Mouse (Mus musculus): ENCODE measurements around the gene Sytl3. TPM values are rescaled to one million over a fixed set of nuclear protein-coding genes. Genes with fewer than 3 reads are reported as not detected.

The Sytl3 gene
- polyA plus RNA-seq, 1 experiment from 2014 or later = 0.15 TPM

DNA sequence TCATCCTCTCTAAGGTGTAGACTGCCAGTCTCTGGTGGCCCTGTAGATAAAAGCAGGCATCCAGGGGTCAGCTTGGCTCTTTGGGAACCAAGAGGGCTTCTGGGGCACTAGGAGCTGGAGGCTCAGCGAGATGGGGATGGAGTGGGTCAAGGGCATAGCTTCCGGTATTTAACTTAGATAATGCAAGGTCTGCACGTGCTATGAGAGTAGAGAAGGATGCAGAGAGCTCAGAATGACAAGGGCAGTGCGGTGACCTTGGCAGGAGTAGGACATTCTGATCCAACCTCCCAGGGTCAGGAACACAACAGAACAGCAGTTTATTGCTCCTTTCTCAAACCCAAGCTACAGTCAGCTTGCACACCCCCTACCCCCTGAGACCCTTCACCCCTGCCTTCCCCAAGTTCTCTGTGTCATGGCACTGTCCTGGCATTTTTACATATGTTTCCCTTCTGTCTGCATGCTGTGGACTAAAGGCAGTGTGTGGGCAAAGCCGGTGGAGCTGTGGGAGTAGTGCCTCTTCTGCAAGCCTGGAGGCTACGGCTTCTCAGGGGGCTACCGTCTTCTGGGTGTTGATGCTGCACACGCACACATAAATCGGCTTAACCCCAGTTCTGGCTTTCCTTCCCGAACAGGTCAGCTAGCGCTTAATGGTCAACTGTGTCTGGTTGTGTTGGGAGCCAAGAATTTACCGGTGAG lies 76.0 kb downstream of the Sytl3 start:
- ATAC-seq (ENCODE audit: low FRiP score) = no peak
- no peak overlapping the region for H3K27ac ChIP-seq (ENCODE audit: low read depth, low read length)
- no peak overlapping the region for H3K9ac ChIP-seq (ENCODE audit: low read depth, low read length)
- no peak overlapping the region for H3K4me3 ChIP-seq (ENCODE audit: low read depth, low read length)
- H3K9me3 ChIP-seq (ENCODE audit: control insufficient read depth, low read length) = no peaks in the 10 kb centered on the region
- H3K4me2 ChIP-seq (replicated peaks; ENCODE audit: low read depth, low read length) = no peak overlapping the region
- no peaks in the 10 kb centered on the region for H3K36me3 ChIP-seq (ENCODE audit: control insufficient read depth, insufficient read depth, low read length)
- H3K27me3 ChIP-seq (ENCODE audit: control insufficient read depth, insufficient read depth, low read length) = no peaks in the 10 kb centered on the region
- DNase-seq (ENCODE audit: low spot score) = no peak
- 91% methylated on average over 12 of the region's 12 CpGs for WGBS
- H3K4me1 ChIP-seq (replicated peaks; ENCODE audit: control insufficient read depth, insufficient read depth, low read length) = no peaks in the 10 kb centered on the region

DNA sequence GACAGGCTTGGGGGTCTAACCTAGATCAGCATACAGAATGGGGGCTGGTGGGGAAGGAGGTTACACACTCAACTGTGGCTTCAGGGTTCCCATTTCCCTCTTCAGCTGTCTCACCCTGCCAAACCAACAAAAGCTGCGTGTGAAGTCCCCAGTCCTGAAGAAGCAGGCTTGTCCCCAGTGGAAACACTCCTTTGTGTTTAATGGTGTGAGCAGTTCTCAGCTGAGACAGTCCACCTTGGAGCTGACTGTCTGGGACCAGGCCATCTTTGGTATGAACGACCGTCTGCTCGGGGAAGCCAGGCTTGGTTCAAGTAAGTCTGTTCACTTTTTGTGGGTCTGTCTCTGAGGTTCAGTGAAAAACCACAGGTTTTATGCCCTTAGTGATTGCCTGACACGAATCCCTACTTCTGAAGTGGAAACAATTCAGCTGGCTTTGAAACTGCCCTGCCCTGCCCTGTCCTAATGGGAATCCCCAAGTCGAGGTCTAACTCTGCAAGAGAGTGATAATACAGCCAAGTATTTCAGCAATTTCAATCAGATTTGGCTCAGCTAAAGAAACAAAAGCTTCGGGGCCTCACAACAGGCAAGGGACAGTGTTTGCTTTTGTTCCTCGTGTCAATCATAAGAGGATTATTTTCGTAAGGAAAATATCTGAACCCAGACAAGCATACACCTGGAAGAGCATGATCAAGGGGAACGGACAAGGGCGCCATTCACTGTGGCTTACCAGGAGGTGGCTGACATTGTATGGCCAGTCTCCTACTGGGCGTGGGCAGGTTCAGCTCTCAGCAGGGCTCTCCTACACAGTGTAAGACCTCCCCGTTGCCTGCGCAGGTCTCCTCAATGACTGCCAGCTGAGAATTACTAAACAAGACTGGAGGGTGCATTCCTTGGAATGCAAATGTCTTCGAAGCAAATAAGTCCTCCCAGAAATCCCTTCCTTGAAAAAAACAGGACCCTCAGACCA lies 77.7 kb downstream of the Sytl3 start:
- Histone ChIP-seq H3K9me3 (ENCODE audit: control insufficient read depth, low read length) (no peaks in the 10 kb centered on the region), H3K36me3 (ENCODE audit: control insufficient read depth, insufficient read depth, low read length) (peaks cover 2% of the 10 kb centered on the region; the same call in 1 of the 2 replicates), H3K27me3 (ENCODE audit: control insufficient read depth, insufficient read depth, low read length) (no peaks in the 10 kb centered on the region), H3K4me2 (replicated peaks; ENCODE audit: low read depth, low read length) (no peak overlapping the region), H3K4me1 (replicated peaks; ENCODE audit: control insufficient read depth, insufficient read depth, low read length) (peaks cover under 1% of the 10 kb centered on the region; the same call in 1 of the 2 replicates), H3K27ac (ENCODE audit: low read depth, low read length) (no peak overlapping the region), H3K9ac (ENCODE audit: low read depth, low read length) (no peak overlapping the region), H3K4me3 (ENCODE audit: low read depth, low read length) (no peak overlapping the region)
- DNase-seq (ENCODE audit: low spot score) (peak; percentile 22), ATAC-seq (ENCODE audit: low FRiP score) (no peak)
- 35% methylated on average over 15 of the region's 15 CpGs for WGBS

DNA sequence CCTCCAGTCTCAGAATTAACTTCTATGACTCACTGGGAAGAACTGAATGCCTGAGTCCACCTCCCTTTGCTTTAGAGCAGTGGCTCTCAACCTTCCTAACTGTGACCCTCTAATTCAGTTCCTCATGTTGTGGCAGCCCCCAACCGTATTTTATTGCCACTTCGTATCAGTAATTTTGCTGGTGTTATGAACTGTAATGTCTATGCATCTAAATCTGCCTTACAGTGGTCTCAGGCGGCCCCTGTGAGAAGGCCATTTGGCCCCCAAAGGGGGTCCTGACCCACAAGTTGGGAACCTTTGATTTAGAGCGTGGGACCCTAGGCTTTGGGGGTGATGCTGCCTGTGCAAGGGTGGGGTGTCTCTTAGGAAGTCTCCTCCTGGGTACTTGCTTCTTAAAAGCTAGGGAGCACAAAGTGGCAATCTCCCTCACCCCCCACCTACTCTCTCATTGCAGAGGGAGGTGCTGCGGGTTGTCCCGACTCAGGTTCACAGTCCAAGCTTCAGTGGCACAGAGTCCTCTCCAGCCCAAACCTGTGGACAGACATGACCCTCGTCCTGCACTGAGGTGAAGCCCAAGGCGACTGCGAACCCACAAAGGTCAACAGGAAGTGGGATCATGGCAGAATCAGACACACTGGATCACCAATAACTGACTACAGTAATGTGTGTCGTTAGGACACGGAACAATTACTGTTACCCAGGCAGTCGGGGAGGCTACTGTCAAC lies 78.5 kb downstream of the Sytl3 start:
- Histone ChIP-seq H3K27ac (ENCODE audit: low read depth, low read length) (no peak overlapping the region), H3K4me1 (replicated peaks; ENCODE audit: control insufficient read depth, insufficient read depth, low read length) (peaks cover 2% of the 10 kb centered on the region; the same call in 1 of the 2 replicates)
- no peak for DNase-seq (ENCODE audit: low spot score)

DNA sequence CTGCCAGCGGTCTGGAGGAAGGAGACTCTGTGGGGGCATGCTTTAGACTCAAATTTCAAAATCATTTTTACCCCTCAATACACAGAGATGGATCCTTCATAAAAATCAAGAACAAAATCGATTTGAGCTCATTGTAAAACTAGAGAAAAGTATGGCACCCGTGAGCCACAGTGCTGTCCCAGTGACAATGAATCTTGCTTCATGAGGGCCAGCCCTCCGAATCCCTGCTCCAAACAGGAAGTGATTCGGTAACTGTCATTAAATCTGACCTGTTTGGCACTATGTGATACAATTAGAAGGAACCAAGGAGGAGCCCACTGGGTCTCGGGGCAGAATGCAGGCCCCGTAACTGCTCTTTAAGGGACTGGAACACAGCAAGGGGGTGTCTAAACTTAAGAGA lies 79.9 kb downstream of the Sytl3 start:
- Histone ChIP-seq H3K4me1 (replicated peaks; ENCODE audit: control insufficient read depth, insufficient read depth, low read length) (peaks cover 6% of the 10 kb centered on the region; the same call in 1 of the 2 replicates), H3K4me3 (ENCODE audit: low read depth, low read length) (no peak overlapping the region), H3K27ac (ENCODE audit: low read depth, low read length) (no peak overlapping the region), H3K36me3 (ENCODE audit: control insufficient read depth, insufficient read depth, low read length) (peaks cover 2% of the 10 kb centered on the region; the same call in 1 of the 2 replicates), H3K9ac (ENCODE audit: low read depth, low read length) (no peak overlapping the region), H3K9me3 (ENCODE audit: control insufficient read depth, low read length) (no peaks in the 10 kb centered on the region), H3K4me2 (replicated peaks; ENCODE audit: low read depth, low read length) (no peak overlapping the region), H3K27me3 (ENCODE audit: control insufficient read depth, insufficient read depth, low read length) (no peaks in the 10 kb centered on the region)
- 87% methylated on average over 7 of the region's 7 CpGs for WGBS
- no peak for DNase-seq (ENCODE audit: low spot score)
- no peak for ATAC-seq (ENCODE audit: low FRiP score)

More for the DNA sequence above, 78.5 kb downstream of the Sytl3 start:
- no peak overlapping the region for H3K9ac ChIP-seq (ENCODE audit: low read depth, low read length)
- peaks cover 2% of the 10 kb centered on the region; the same call in 1 of the 2 replicates for H3K36me3 ChIP-seq (ENCODE audit: control insufficient read depth, insufficient read depth, low read length)
- H3K9me3 ChIP-seq (ENCODE audit: control insufficient read depth, low read length) = no peaks in the 10 kb centered on the region
- no peak for ATAC-seq (ENCODE audit: low FRiP score)
- H3K4me2 ChIP-seq (replicated peaks; ENCODE audit: low read depth, low read length) = no peak overlapping the region
- H3K27me3 ChIP-seq (ENCODE audit: control insufficient read depth, insufficient read depth, low read length) = no peaks in the 10 kb centered on the region
- 74% methylated on average over 12 of the region's 12 CpGs for WGBS
- H3K4me3 ChIP-seq (ENCODE audit: low read depth, low read length) = no peak overlapping the region

DNA sequence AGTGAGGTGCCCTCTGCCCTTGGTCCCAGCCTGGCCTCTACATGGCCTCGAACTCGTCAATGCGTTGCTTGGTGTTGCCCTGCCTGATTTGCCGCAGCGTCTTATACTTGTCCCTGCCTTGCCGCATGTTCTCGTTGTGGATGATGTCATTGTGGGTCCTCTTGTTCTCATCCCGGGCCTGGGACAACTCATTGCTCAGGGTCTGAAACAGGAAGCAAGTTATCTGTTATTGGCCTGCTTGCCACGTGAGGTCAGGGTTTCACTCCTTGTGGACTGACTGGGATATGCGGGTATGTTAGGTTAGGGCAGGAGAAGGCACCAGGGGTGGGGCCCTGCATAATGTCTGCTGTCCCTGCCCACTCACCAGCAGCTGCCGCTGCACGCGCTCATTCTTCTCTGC lies 80.4 kb downstream of the Sytl3 start:
- Histone ChIP-seq H3K27me3 (ENCODE audit: control insufficient read depth, insufficient read depth, low read length) (no peaks in the 10 kb centered on the region), H3K27ac (ENCODE audit: low read depth, low read length) (no peak overlapping the region), H3K4me1 (replicated peaks; ENCODE audit: control insufficient read depth, insufficient read depth, low read length) (peaks cover 6% of the 10 kb centered on the region; the same call in 1 of the 2 replicates), H3K4me3 (ENCODE audit: low read depth, low read length) (no peak overlapping the region), H3K9ac (ENCODE audit: low read depth, low read length) (no peak overlapping the region), H3K4me2 (replicated peaks; ENCODE audit: low read depth, low read length) (no peak overlapping the region), H3K36me3 (ENCODE audit: control insufficient read depth, insufficient read depth, low read length) (peaks cover 2% of the 10 kb centered on the region; the same call in 1 of the 2 replicates), H3K9me3 (ENCODE audit: control insufficient read depth, low read length) (no peaks in the 10 kb centered on the region)
- ATAC-seq (ENCODE audit: low FRiP score) = no peak
- DNase-seq (ENCODE audit: low spot score) = no peak
- 94% methylated on average over 13 of the region's 13 CpGs for WGBS

DNA sequence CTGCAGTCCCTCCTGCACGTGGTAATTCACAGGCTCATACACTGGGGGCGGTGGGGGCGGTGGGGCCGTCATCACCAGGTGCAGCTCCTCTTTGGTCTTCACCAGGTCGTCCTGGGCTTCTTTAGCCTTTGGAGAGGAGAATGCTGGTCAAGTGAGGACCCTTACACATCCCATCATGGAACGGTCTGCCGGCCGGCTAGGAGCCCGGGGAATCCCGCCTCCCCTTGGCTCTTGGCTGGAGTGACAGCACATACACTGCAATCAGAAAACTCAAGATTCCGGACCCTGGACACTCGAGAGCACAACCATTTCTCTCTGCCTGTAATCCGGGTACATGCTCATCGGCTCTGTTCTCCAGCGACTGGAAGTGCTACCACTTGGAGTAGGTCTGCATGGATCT lies 80.9 kb downstream of the Sytl3 start:
- H3K36me3 ChIP-seq (ENCODE audit: control insufficient read depth, insufficient read depth, low read length) = peaks cover 2% of the 10 kb centered on the region; the same call in 1 of the 2 replicates
- H3K4me3 ChIP-seq (ENCODE audit: low read depth, low read length) = no peak overlapping the region
- H3K27me3 ChIP-seq (ENCODE audit: control insufficient read depth, insufficient read depth, low read length) = no peaks in the 10 kb centered on the region
- no peak overlapping the region for H3K27ac ChIP-seq (ENCODE audit: low read depth, low read length)
- WGBS = 95% methylated on average over 15 of the region's 15 CpGs
- H3K4me2 ChIP-seq (replicated peaks; ENCODE audit: low read depth, low read length) = no peak overlapping the region
- no peak overlapping the region for H3K9ac ChIP-seq (ENCODE audit: low read depth, low read length)
- no peak for ATAC-seq (ENCODE audit: low FRiP score)
- peaks cover 6% of the 10 kb centered on the region; the same call in 1 of the 2 replicates for H3K4me1 ChIP-seq (replicated peaks; ENCODE audit: control insufficient read depth, insufficient read depth, low read length)
- no peak for DNase-seq (ENCODE audit: low spot score)
- no peaks in the 10 kb centered on the region for H3K9me3 ChIP-seq (ENCODE audit: control insufficient read depth, low read length)

DNA sequence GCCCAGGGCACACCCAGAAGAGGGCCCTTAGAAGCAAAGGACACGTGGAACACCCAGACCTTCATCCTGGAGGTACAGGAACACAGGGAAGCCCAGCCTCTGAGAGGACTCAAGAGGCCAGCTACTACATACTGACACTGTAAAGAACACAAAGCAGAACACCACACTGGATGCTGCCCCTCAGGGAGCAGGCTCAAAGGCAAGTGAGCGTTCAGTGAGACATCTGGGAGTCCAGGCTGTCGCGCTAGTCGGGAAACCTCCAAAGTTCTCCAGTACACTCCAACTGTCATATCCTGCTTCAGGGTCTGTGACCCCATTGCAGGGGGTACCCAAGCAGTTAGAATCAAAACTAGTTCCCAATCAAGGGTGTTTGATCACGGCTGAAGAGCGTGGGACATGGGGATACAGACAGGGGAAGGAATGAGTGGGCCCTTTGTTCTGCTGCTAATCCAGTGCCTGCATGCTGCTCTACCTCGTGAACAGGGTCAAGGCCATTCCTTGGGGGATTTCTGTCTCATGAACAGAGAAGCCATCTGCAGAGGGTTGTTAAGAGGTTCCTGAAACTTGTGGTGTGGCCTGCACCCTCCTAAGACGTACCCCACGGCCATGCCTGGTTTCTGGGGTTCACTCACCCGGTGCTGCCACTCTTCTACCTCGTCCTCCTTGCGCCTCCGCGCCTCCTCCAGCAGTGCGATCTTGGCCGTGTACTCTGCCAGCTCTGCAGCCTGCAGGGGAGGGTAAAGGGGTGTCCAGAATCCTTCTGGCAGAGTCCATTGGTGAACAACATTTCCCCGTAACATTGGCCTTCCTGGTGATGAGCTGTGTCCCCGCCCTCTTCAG lies 81.7 kb downstream of the Sytl3 start:
- Histone ChIP-seq H3K9me3 (ENCODE audit: control insufficient read depth, low read length) (no peaks in the 10 kb centered on the region), H3K9ac (ENCODE audit: low read depth, low read length) (0 out of 2 replicates have a peak overlapping the region, but pooled peaks have one; percentile 21), H3K27ac (ENCODE audit: low read depth, low read length) (no peak overlapping the region; the same call in 1 of the 2 replicates), H3K4me1 (replicated peaks; ENCODE audit: control insufficient read depth, insufficient read depth, low read length) (peaks cover 7% of the 10 kb centered on the region; the same call in 1 of the 2 replicates), H3K36me3 (ENCODE audit: control insufficient read depth, insufficient read depth, low read length) (peaks cover 2% of the 10 kb centered on the region; the same call in 1 of the 2 replicates), H3K27me3 (ENCODE audit: control insufficient read depth, insufficient read depth, low read length) (no peaks in the 10 kb centered on the region), H3K4me3 (ENCODE audit: low read depth, low read length) (no peak overlapping the region), H3K4me2 (replicated peaks; ENCODE audit: low read depth, low read length) (no peak overlapping the region)
- WGBS = 75% methylated on average over 19 of the region's 19 CpGs
- ATAC-seq (ENCODE audit: low FRiP score) (no peak), DNase-seq (ENCODE audit: low spot score) (no peak)

All from hindbrain, embryonic 11.5 days (tissue).